Mouse (Mus musculus) left cerebral cortex, adult 2 months (tissue): ENCODE measurements at regions not wholly inside any gene's neighbourhood (a gene's known extent, or its start where the extent isn't known, plus 50 kb on each side); places are given as distances from the start of the nearest gene placed in this dataset.

Experiments used
- DNase-seq, 2 experiments: peaks; one replicate each; pipeline ENCODE4 v3.0.0; 2021 to 2022; ENCODE audit warnings: low spot score in 2 of 2, mixed read lengths in 1 of 2; ENCODE audit errors: extremely low spot score in 1 of 2
- H3K27ac ChIP-seq: fragments of 200-600 bp; 2 replicates; pipeline ENCODE4 v1.8.1; 2022
- H3K4me3 ChIP-seq: fragments of 200-600 bp; 2 replicates; pipeline ENCODE4 v1.8.1; 2022
- CTCF ChIP-seq: fragments of 200-600 bp; IDR thresholded peaks from 2 replicates; pipeline ENCODE4 v1.8.1; 2022; ENCODE audit warnings: antibody characterized with exemption, mild to moderate bottlenecking, moderate library complexity
- intact Hi-C: fragments of 180-260 bp; cut with DNase I; formaldehyde crosslinking; loops from one replicate; pipeline ENCODE4 v1.15.1; 2025

DNA sequence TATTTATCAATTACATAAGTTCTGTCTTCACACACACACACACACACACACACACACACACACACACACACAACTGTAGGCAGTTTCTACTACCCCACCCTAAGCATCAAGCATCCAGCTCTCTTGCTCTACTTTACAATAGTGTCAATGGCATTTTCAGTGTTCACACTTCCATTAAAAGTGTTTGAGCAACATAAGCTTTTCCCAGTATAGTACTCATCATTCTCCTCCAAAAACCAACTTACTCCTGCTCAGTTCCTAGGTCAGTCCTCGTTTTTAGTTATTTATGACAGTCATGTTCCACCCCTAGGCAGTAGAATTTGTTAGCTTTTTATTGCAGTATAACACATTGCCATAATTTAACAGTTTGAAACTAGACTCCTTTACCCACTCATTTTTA, 145.4 kb upstream of the Lrrc7 start:
- TF ChIP-seq CTCF: no peak
- H3K27ac ChIP-seq: no peak overlapping the region
- no peak overlapping the region for H3K4me3 ChIP-seq
- no peak for DNase-seq
- intact Hi-C loops: loop anchor here (2.0 kb wide), 2 partner anchors 145 to 327 kb away; partner anchors contain the start of gene Lrrc7

DNA sequence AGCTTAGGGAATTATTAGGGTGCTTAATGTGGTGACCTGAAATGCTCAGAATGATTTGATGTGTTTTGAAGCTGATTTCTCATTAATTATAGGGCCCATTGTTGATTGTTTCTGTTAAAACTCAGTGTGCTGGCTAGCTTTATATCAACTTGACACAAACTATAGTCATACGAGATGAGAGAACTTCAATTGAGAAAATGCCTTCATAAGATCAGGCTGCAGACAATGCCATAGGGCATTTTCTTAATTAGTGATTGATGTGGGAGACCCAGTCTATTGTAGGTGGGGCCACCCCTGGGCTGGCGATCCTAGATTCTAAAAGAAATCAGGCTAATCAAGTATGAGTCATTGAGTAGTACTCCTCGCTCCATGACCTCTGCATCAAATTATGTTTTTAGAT, 132.9 kb upstream of the Lrrc7 start:
- no peak for DNase-seq
- no peak overlapping the region for H3K4me3 ChIP-seq
- intact Hi-C loops: no loop called here
- TF ChIP-seq CTCF: no peak
- no peak overlapping the region for H3K27ac ChIP-seq

DNA sequence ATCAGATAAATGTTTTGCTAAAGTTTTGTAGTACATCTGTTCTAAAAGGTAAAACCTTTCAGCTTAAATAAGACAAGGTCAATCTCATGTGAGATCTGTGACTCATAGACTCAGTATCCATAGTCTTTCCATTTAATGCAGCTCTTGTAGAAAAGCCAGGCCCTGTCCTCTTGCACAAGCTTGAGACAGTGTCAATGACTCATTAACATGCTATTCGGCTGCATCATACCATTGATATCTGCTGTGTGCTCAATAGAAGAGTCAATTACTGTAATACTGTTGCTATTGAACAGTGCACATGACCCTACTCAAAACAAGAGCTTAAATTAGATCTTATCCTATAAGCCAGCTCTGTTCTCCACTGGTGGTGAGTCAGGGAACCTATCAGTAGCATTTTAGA, 128.7 kb upstream of the Lrrc7 start:
- no peak for TF ChIP-seq CTCF
- Histone ChIP-seq H3K27ac (no peak overlapping the region), H3K4me3 (no peak overlapping the region)
- intact Hi-C loops: no loop called here
- no peak for DNase-seq

DNA sequence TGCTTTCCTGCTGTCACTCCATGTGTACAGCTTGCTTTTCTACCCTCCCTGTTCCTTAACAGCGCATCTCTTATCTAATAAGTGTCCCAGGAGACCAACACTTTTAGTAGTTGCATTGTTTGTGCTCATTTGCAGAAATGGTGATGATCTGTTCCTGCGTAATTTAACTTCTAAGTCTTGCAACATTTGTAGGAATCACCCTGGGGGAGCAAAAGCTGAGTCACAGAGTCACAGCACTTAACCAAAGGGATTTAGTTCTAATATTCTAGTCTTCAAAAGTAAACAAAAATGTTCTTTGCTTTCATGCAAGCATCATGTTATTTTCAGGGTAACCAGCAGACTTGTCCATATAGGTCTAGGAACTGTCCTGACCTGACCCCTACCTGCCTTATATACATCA, 83.7 kb upstream of the Lrrc7 start:
- Histone ChIP-seq H3K4me3 (no peak overlapping the region), H3K27ac (no peak overlapping the region)
- intact Hi-C loops: no loop called here
- DNase-seq: no peak
- TF ChIP-seq CTCF: no peak
